Mouse (Mus musculus): ENCODE data around the gene Cd84. TPM values are rescaled to one million over a fixed set of nuclear protein-coding genes. Genes with fewer than 3 reads are reported as not detected.
"Not testable (repeated sequence)": the region's sequence is repeated elsewhere in the genome, so short reads cannot be mapped to it uniquely, and the experiment has no call there.

Gene Cd84
- 5.4 and 6.2 TPM in 2 replicates for polyA plus RNA-seq (2015; fragmentation: Nextera tagmentation; extraction: Ambion mirVana)

GRCm38 (mm10) chr1:171839488-171839887 lies at the start of gene Cd84:
Gene Cd84 (plus strand): TSS chr1:171839697.
- no peak within 1 kb of the TSS for H3K4me2 ChIP-seq
- no peaks in the 10 kb centered on the region for H3K9me3 ChIP-seq (replicated peaks)
- H3K36me3 ChIP-seq (replicated peaks) = no peaks in the 10 kb centered on the region
- no peak within 1 kb of the TSS for H3K9ac ChIP-seq
- no peaks in the 10 kb centered on the region for H3K4me1 ChIP-seq (replicated peaks)
- H3K27me3 ChIP-seq = no peaks in the 10 kb centered on the region
- H3K27ac ChIP-seq (replicated peaks) = peak within 1 kb of the TSS; percentile 48
- H3K4me3 ChIP-seq (replicated peaks) = peak within 1 kb of the TSS; percentile 14; the same call in 1 of the 2 replicates
- ATAC-seq (ENCODE audit: insufficient read depth) = no peak
- WGBS (ENCODE audit: insufficient replicate concordance) = 35% methylated on average over 3 of the region's 3 CpGs

DNA sequence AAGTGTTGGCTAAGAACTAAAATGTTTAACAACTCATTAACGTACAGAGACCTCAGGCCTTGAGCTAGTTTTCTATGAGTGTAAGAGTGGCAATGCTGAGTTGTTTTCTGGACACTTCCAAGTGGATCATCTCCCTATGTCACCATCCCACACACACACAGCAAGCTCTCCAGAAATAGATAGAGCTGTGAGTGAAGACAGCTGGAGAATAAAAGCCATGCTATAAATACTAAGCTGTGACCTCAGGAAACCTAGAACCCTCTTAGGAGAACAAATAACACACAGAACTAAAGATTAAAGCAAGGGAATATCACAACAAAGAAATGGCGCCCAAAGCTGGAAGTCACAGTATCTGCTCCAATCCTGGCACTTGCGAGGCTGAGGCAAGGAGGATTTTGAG lies 48.0 kb upstream of the Cd84 start:
- H3K9ac ChIP-seq = no peak overlapping the region
- WGBS (ENCODE audit: insufficient replicate concordance) = 68% methylated on average over 3 of the region's 3 CpGs
- H3K4me1 ChIP-seq (replicated peaks) = peaks cover 10% of the 10 kb centered on the region; the same call in 1 of the 2 replicates
- H3K4me3 ChIP-seq (replicated peaks) = no peak overlapping the region
- ATAC-seq (ENCODE audit: insufficient read depth) = no peak
- no peaks in the 10 kb centered on the region for H3K36me3 ChIP-seq (replicated peaks)
- H3K9me3 ChIP-seq (replicated peaks) = no peaks in the 10 kb centered on the region
- H3K4me2 ChIP-seq = no peak overlapping the region
- no peaks in the 10 kb centered on the region for H3K27me3 ChIP-seq
- H3K27ac ChIP-seq (replicated peaks) = no peak overlapping the region

- no peak overlapping the region for H3K4me2 ChIP-seq
- no peaks in the 10 kb centered on the region for H3K36me3 ChIP-seq (replicated peaks)
- no peak overlapping the region for H3K27ac ChIP-seq (replicated peaks)
- H3K27me3 ChIP-seq = no peaks in the 10 kb centered on the region
- H3K4me3 ChIP-seq (replicated peaks) = no peak overlapping the region
- H3K9ac ChIP-seq = no peak overlapping the region
- 16% methylated on average over 2 of the region's 2 CpGs for WGBS (ENCODE audit: insufficient replicate concordance)
- no peak for ATAC-seq (ENCODE audit: insufficient read depth)
- no peaks in the 10 kb centered on the region for H3K9me3 ChIP-seq (replicated peaks)
- 0 out of 2 replicates have a peak, but pooled peaks cover 4% of the 10 kb centered on the region for H3K4me1 ChIP-seq (replicated peaks)
Observed at GRCm38 (mm10) chr1:171796185-171796584, 43.3 kb upstream of the Cd84 start.

GRCm38 (mm10) chr1:171797840-171798239 lies 41.7 kb upstream of the Cd84 start:
- WGBS (ENCODE audit: insufficient replicate concordance) = 14% methylated on average over 1 of the region's 1 CpGs
- Histone ChIP-seq H3K27ac (replicated peaks) (no peak overlapping the region), H3K4me2 (no peak overlapping the region), H3K9ac (no peak overlapping the region), H3K36me3 (replicated peaks) (no peaks in the 10 kb centered on the region), H3K4me3 (replicated peaks) (no peak overlapping the region), H3K27me3 (no peaks in the 10 kb centered on the region), H3K4me1 (replicated peaks) (0 out of 2 replicates have a peak, but pooled peaks cover 4% of the 10 kb centered on the region), H3K9me3 (replicated peaks) (no peaks in the 10 kb centered on the region)
- no peak for ATAC-seq (ENCODE audit: insufficient read depth)

- H3K36me3 ChIP-seq (replicated peaks) = no peaks in the 10 kb centered on the region
- H3K4me3 ChIP-seq (replicated peaks) = no peak overlapping the region
- no peak for ATAC-seq (ENCODE audit: insufficient read depth)
- no peak overlapping the region for H3K4me2 ChIP-seq
- H3K27ac ChIP-seq (replicated peaks) = no peak overlapping the region
- no peaks in the 10 kb centered on the region for H3K27me3 ChIP-seq
- WGBS (ENCODE audit: insufficient replicate concordance) = 24% methylated on average over 4 of the region's 4 CpGs
- 0 out of 2 replicates have a peak, but pooled peaks cover 4% of the 10 kb centered on the region for H3K4me1 ChIP-seq (replicated peaks)
- no peaks in the 10 kb centered on the region for H3K9me3 ChIP-seq (replicated peaks)
- H3K9ac ChIP-seq = no peak overlapping the region
Observed at GRCm38 (mm10) chr1:171799648-171800047, 39.8 kb upstream of the Cd84 start.

GRCm38 (mm10) chr1:171811048-171811447 lies 28.4 kb upstream of the Cd84 start:
- H3K36me3 ChIP-seq (replicated peaks); H3K9ac ChIP-seq; H3K27me3 ChIP-seq; ATAC-seq (ENCODE audit: insufficient read depth); H3K27ac ChIP-seq (replicated peaks); H3K4me3 ChIP-seq (replicated peaks); H3K4me2 ChIP-seq; H3K9me3 ChIP-seq (replicated peaks); H3K4me1 ChIP-seq (replicated peaks): not testable (repeated sequence)
- WGBS (ENCODE audit: insufficient replicate concordance) = 29% methylated on average over 1 of the region's 1 CpGs

- 10% methylated on average over 8 of the region's 8 CpGs for WGBS (ENCODE audit: insufficient replicate concordance)
- peak; percentile 40; the same call in 1 of the 2 replicates for ATAC-seq (ENCODE audit: insufficient read depth)
- Histone ChIP-seq H3K36me3 (replicated peaks) (no peaks in the 10 kb centered on the region), H3K9ac (no peak overlapping the region), H3K9me3 (replicated peaks) (no peaks in the 10 kb centered on the region), H3K27ac (replicated peaks) (no peak overlapping the region), H3K4me1 (replicated peaks) (no peaks in the 10 kb centered on the region), H3K4me3 (replicated peaks) (no peak overlapping the region), H3K27me3 (no peaks in the 10 kb centered on the region), H3K4me2 (no peak overlapping the region)
Observed at GRCm38 (mm10) chr1:171815545-171816439, 23.7 kb upstream of the Cd84 start.

- no peak for ATAC-seq (ENCODE audit: insufficient read depth)
- 23% methylated on average over 4 of the region's 4 CpGs for WGBS (ENCODE audit: insufficient replicate concordance)
- no peak overlapping the region for H3K27ac ChIP-seq (replicated peaks)
Observed at GRCm38 (mm10) chr1:171816991-171817390, 22.5 kb upstream of the Cd84 start.

DNA sequence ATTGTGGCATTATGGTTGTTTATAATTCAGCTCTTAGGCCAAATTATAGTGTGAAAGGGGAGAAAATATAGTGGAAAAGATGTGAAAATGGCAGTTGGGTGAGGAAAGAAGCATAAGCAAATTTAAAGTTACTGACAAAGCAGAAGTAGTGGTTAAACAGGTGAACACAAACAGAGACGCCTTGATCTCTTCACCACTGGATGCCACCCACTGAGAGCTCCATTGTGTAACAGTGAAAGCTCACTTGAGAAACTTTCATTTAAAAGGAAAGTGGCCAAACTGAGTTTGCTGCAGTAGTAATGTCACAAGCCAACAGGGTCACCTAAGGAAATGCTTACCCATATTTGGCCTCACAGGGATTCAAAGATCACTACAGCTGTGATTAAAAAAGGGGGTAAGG lies 18.2 kb upstream of the Cd84 start:
- Histone ChIP-seq H3K27me3 (no peaks in the 10 kb centered on the region), H3K4me3 (replicated peaks) (no peak overlapping the region), H3K9me3 (replicated peaks) (no peaks in the 10 kb centered on the region), H3K27ac (replicated peaks) (no peak overlapping the region), H3K4me1 (replicated peaks) (no peaks in the 10 kb centered on the region), H3K36me3 (replicated peaks) (no peaks in the 10 kb centered on the region), H3K9ac (no peak overlapping the region), H3K4me2 (no peak overlapping the region)
- ATAC-seq (ENCODE audit: insufficient read depth) = no peak
- 43% methylated on average over 1 of the region's 1 CpGs for WGBS (ENCODE audit: insufficient replicate concordance)

More at GRCm38 (mm10) chr1:171816991-171817390, 22.5 kb upstream of the Cd84 start:
- H3K4me3 ChIP-seq (replicated peaks) = no peak overlapping the region
- H3K4me2 ChIP-seq = no peak overlapping the region
- H3K4me1 ChIP-seq (replicated peaks) = no peaks in the 10 kb centered on the region
- no peak overlapping the region for H3K9ac ChIP-seq
- H3K27me3 ChIP-seq = no peaks in the 10 kb centered on the region
- H3K36me3 ChIP-seq (replicated peaks) = no peaks in the 10 kb centered on the region
- H3K9me3 ChIP-seq (replicated peaks) = no peaks in the 10 kb centered on the region

DNA sequence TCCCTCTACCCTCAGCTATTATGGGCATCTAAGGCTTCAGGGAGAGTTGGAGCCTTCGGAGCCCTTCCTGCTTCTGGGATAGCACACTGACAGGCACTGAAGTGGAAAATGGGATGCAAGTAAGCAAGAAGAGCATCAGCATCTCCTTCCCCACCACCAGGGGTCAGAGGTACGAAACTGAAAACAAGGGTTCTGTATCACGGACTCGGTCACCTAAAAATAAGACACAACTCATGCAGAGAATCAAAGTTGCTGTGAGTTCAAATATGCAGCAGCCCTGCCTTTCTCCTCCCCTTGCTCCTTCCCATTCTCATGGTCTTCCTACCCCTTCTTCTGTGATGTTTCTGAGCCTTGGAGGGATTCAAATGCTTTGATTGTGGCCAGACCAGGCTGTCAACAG lies 14.0 kb upstream of the Cd84 start:
- Histone ChIP-seq H3K4me3 (replicated peaks) (no peak overlapping the region), H3K36me3 (replicated peaks) (no peaks in the 10 kb centered on the region), H3K4me1 (replicated peaks) (no peaks in the 10 kb centered on the region), H3K9me3 (replicated peaks) (no peaks in the 10 kb centered on the region), H3K27me3 (no peaks in the 10 kb centered on the region), H3K4me2 (no peak overlapping the region), H3K27ac (replicated peaks) (no peak overlapping the region), H3K9ac (no peak overlapping the region)
- WGBS (ENCODE audit: insufficient replicate concordance) = 33% methylated on average over 4 of the region's 4 CpGs
- ATAC-seq (ENCODE audit: insufficient read depth) = no peak

- Histone ChIP-seq H3K4me1 (replicated peaks) (no peaks in the 10 kb centered on the region), H3K4me3 (replicated peaks) (no peak overlapping the region), H3K27ac (replicated peaks) (no peak overlapping the region), H3K4me2 (no peak overlapping the region), H3K27me3 (no peaks in the 10 kb centered on the region), H3K36me3 (replicated peaks) (no peaks in the 10 kb centered on the region), H3K9ac (no peak overlapping the region), H3K9me3 (replicated peaks) (no peaks in the 10 kb centered on the region)
- ATAC-seq (ENCODE audit: insufficient read depth) = no peak
Observed at GRCm38 (mm10) chr1:171826164-171826563, 13.3 kb upstream of the Cd84 start.

Data from liver, embryonic 15.5 days (tissue).